24 mouse cellular contexts compared by ENCODE assay signal in genomic region chr19:36133064-36133463, GRCm38 (mm10). TPM values are rescaled to one million over a fixed set of nuclear protein-coding genes. Genes with fewer than 3 reads are reported as not detected.
"Had no signal": no experiment of that assay in that cellular context is flagged by ENCODE, and none has a peak within 500 bp of the region (broad histone marks: within the 10 kb centered on the region; RNA-seq: fewer than 3 reads in every experiment).

No protein-coding gene starts in this region.

- H3K4me1 ChIP-seq: midbrain, embryonic 12.5 days; midbrain, embryonic 15.5 days; neural tube, embryonic 12.5 days; neural tube, embryonic 15.5 days had no signal

- H3K27ac ChIP-seq: kidney, embryonic 15.5 days; left cerebral cortex, adult 2 months; liver, embryonic 13.5 days; macrophage; midbrain, embryonic 12.5 days; midbrain, embryonic 15.5 days; neural tube, embryonic 12.5 days; neural tube, embryonic 15.5 days; stomach, postnatal 0 days had no signal

- H3K4me3 ChIP-seq: kidney, embryonic 15.5 days; left cerebral cortex, adult 2 months; liver, embryonic 13.5 days; midbrain, embryonic 12.5 days; midbrain, embryonic 15.5 days; neural tube, embryonic 12.5 days; neural tube, embryonic 15.5 days had no signal

- ATAC-seq: lung, postnatal 0 days; midbrain, embryonic 15.5 days had no signal

- H3K36me3 ChIP-seq: kidney, embryonic 15.5 days; liver, embryonic 13.5 days; midbrain, embryonic 12.5 days; midbrain, embryonic 15.5 days; neural tube, embryonic 12.5 days; neural tube, embryonic 15.5 days had no signal

- H3K9ac ChIP-seq: kidney, embryonic 15.5 days; liver, embryonic 13.5 days; lung, embryonic 14.5 days; midbrain, embryonic 12.5 days; midbrain, embryonic 15.5 days; neural tube, embryonic 12.5 days; neural tube, embryonic 15.5 days had no signal

- H3K27me3 ChIP-seq: kidney, embryonic 15.5 days; liver, embryonic 13.5 days; midbrain, embryonic 12.5 days; midbrain, embryonic 15.5 days; neural tube, embryonic 12.5 days; neural tube, embryonic 15.5 days had no signal

- DNase-seq: kidney, postnatal 10 days; kidney, postnatal 36 days; layer of hippocampus, postnatal 36 days; liver, embryonic 13.5 days; lung, embryonic 14.5 days; right cerebral cortex, adult 18-20 months; right cerebral cortex, postnatal 14 days; right cerebral cortex, postnatal 4 days; thymus, adult 2 months; thymus, postnatal 14 days; thymus, postnatal 4 days had no signal

- H3K4me2 ChIP-seq: kidney, embryonic 15.5 days; liver, embryonic 13.5 days; lung, embryonic 14.5 days; midbrain, embryonic 12.5 days; midbrain, embryonic 15.5 days; neural tube, embryonic 12.5 days; neural tube, embryonic 15.5 days had no signal

- H3K9me3 ChIP-seq: kidney, embryonic 15.5 days; liver, embryonic 13.5 days; midbrain, embryonic 12.5 days; midbrain, embryonic 15.5 days; neural tube, embryonic 12.5 days; neural tube, embryonic 15.5 days had no signal

RNA-seq across cellular contexts. Expression of gene Ankrd1, which starts 13.2 kb away (rescaled TPM):
- total RNA-seq: layer of hippocampus, adult 8-10 months; layer of hippocampus, postnatal 10 days; layer of hippocampus, postnatal 36 days; left cerebral cortex, adult 2 months; left cerebral cortex, postnatal 36 days; megakaryocyte, adult 5-6 weeks had no signal
- polyA plus RNA-seq: macrophage; midbrain, embryonic 15.5 days had no signal
